Mouse (Mus musculus) c-Kit-negative CD71-positive TER-119-positive erythroid progenitor cells, embryonic 14.5 days (primary cell): ENCODE measurements around the gene Adam29.

Experiments
- DNase-seq: peaks from one replicate; pipeline ENCODE4 v3.0.0-alpha.2; 2013; ENCODE audit warnings: low read depth, low spot score

Adam29 gene

DNA sequence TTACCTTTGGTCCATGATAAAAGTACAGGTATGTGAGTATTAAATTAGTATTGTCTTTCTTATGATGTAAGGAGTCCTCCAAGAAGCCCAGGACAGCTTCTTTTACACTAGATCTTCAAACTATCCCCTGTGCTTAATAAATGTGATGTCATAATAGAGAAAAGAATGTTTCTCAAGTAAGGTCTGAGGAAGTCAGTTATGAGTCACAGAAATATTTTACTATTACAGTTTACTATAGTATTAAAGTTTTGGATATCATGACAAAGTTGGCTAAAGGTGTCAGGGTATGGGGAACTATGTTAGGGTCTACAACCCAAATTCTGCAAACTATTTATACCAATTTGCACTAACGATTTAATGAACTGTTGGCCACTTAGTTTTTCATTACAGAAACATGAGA lies at the start of gene Adam29:
Adam29 (minus strand) TSS at position 101 of the 400 bp plus-strand sequence.
- DNase-seq, result no peak

DNA sequence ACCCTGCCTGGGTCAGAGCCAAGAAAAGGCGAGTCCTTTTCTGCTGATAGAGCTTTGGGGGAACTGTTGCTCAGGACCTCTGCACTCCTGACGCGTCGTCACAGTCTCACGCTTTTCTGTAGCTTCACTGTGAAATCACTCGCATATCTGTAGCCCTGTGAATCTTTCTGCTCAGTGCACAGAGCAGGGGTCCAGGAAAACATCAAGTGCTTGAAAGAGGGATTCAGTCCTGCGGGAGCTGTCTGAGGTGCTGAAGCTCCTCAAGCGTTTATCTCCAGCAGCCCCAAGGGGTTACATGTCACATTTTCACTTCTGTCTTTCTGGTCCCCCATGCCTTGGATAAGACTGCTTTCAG lies 33.8 kb upstream of the Adam29 start:
- no peak for DNase-seq

DNA sequence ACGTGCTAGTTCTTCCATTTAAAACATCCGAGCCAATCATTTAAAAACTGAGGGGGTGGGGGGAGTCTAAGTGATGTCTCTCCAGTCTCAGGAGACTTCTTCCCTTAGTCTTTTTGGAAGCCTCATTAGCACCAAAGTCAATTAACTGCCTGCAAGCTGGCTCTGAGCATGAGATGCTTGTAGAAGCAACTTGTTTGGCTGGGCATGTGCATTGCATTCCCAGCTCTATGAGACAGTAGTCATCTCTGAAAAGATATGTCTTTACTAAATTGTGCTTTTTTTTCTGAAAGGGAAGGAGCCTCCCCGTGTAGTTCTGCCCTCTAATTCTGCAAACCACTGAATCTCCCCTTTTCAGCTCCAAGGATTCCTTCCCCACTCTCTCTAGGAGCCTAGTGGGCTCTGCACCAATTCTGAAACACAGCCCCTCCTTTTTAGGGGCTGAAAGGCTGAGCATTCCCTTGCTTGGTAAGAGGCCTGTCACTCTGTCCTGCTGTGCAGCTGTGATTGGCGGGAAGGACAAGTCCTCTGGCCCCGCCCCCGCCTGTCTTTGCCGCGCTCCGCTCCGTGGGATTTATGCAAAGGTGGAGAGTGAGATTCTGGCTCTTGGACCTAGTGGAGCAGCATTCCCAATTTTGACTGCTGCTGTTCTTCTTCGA lies 33.2 kb upstream of the Adam29 start, which contains the start of gene Glra3:
Glra3 (plus strand) TSS at position 591 of the 656 bp plus-strand sequence.
- DNase-seq, result no peak
